Mouse (Mus musculus) Patski (cell line): ENCODE results near the gene Nsun3. TPM values are rescaled to one million over a fixed set of nuclear protein-coding genes. Genes with fewer than 3 reads are reported as not detected.
"Not testable (repeated sequence)": the region's sequence is repeated elsewhere in the genome, so short reads cannot be mapped to it uniquely, and the experiment has no call there.

Experiments used
- ATAC-seq: fragments of 100-300 bp; one replicate; pipeline ENCODE4 v1.8.0; 2021
- CTCF ChIA-PET: fragments of 350-600 bp; sonication (Branson Sonifier 250); formaldehyde crosslinking; loops from one replicate; lab custom pipeline; 2022; ENCODE audit warnings: inconsistent platforms; lab: Charles Lee
- POLR2A ChIA-PET: fragments of 350-600 bp; sonication (Branson Sonifier 250); formaldehyde crosslinking; loops from one replicate; lab custom pipeline; 2022; ENCODE audit warnings: antibody characterized with exemption, inconsistent platforms; lab: Charles Lee
- DNase-seq: peaks from one replicate; pipeline ENCODE4 v3.0.0-alpha.2; 2011; ENCODE audit warnings: low read depth, low spot score
- H3K27me3 ChIP-seq: fragments of 371-371 bp; one replicate; pipeline ENCODE4 v1.5.1; 2021
- CTCF ChIP-seq: fragments of 100-300 bp; IDR thresholded peaks from one replicate; pipeline ENCODE4 v1.5.1; 2021
- in situ Hi-C: fragments of 300-500 bp; cut with MboI; formaldehyde crosslinking; loops from 3 replicates; pipeline ENCODE4 v1.11.1; 2018; ENCODE audit warnings: low pct_unique_long_range_greater_than_20kb, mixed read lengths
- polyA plus RNA-seq: library from polyadenylated mRNA; unstranded; gene quantifications from one replicate; pipeline ENCODE4 v1.2.3, GENCODE M21; 2021

The Nsun3 gene
- polyA plus RNA-seq, 1 experiment from 2014 or later, result 10.3 TPM

DNA sequence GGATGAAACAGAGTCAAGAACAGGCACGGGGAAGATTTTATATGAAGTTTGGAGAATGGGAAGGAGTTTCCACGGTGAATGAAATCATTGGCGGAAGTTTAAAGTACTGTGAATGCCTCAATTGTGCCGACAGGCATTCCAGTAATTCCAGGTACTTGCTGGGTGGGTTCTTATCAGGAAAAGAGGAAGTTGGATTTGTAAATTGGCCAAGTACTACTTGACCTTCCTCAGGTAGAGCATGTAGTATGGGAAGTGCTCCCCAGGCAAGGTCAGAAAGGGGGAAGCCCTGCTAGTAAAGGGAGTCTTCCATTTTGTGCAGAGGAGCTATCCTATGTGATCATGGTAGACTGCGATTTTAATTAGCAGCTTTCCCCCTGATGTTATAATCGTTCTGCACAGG, 31.3 kb downstream of the Nsun3 start:
- TF ChIP-seq CTCF, result no peak
- H3K27me3 ChIP-seq, result no peaks in the 10 kb centered on the region
- ATAC-seq (no peak), DNase-seq (no peak)
- ChIA-PET POLR2A (no interaction called here), CTCF (interaction anchor here (0.8 to 2.4 kb wide), 2 partner anchors 10 to 11 kb away, joined by 3 to 6 read pairs; no protein-coding TSS in a partner anchor)
- in situ Hi-C loops, result no loop called here

DNA sequence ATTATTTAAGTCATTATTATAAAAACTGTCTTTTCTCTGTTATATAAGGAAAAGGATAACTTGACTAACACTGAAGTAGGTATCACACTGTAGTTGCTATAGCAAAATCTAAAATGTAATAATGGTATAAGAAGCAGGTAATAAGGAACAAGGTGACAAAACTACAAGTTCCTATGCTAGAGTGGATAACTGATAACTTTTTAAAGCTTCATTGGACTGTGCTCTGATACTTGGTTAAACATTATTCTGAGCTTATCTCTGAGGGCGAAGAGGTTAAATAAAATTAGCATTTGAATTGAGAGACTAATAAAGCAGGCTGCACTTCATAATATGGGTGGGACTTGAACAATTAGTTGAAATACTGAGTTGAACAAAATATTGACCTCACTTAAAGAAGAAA, 33.0 kb downstream of the Nsun3 start:
- CTCF ChIA-PET, result interaction anchor here (1.2 kb wide), 1 partner anchor 20 kb away, joined by 3 read pairs; no protein-coding TSS in a partner anchor
- POLR2A ChIA-PET, result interaction anchor here (0.6 kb wide), 1 partner anchor 9 kb away, joined by 4 read pairs; no protein-coding TSS in a partner anchor
- no peak for TF ChIP-seq CTCF
- in situ Hi-C loops, result no loop called here
- DNase-seq (no peak), ATAC-seq (no peak)
- H3K27me3 ChIP-seq, result no peaks in the 10 kb centered on the region

DNA sequence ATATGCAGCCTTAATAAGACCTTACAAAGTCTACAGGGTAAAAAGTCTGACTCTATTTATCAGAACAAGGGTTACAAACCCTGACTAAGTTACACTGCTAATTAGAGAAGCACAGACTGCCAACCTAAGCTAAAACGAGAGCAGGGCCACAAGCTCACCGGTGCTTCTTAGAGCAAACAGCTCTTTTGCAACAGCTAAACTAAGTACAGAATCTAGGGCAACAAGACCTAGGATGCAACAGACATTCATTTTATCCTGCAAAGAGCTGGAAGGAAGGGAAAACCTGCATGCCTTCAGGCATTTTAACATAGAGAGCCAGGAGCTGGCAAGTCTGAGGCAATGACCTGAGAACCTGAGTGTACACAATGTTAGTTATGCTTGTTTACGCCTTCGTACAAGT, 33.5 kb downstream of the Nsun3 start:
- ChIA-PET POLR2A (no interaction called here), CTCF (no interaction called here)
- in situ Hi-C loops, result no loop called here
- H3K27me3 ChIP-seq, result no peaks in the 10 kb centered on the region
- DNase-seq (no peak), ATAC-seq (no peak)
- no peak for TF ChIP-seq CTCF

DNA sequence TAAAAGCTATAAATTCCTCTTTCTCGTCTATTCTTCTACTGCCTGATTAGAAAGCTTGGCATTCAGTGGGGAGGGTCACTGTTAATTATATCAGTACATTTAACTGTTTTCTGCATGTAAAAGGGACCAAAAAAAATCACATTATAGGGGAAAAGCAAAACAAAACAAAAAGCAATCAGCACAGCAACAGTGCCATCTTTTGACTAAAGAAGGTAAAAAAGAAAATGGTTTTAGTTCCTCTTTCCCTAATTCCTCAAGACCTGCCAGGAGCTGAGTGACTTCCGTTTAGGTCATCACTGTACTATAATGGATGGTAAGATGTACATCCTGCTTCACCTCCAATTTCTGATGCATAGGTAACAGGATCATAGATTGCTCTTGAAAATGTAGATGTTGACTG, 40.7 kb downstream of the Nsun3 start:
- POLR2A ChIA-PET, result no interaction called here

DNA sequence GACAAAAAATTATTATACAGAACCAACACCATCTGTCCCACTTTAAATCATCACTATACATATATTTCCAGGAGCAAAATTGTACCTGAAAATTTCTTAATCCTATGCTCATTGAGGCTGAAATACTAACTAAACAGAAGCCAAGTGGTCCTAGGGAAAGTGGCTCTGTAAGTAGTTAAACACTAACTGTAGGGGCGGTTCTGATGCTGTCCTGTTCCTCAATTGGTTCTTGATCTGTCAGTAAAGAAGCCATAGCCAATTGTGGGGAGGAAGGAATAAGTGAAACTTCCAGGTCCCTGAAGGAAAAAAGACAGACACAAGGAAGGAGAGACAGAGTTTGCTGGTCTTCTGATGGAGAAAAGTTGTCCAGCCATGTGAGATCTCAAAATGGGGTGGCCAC, 52.3 kb downstream of the Nsun3 start:
- no peak for TF ChIP-seq CTCF

More for the DNA sequence above, 40.7 kb downstream of the Nsun3 start:
- DNase-seq (no peak), ATAC-seq (no peak)
- CTCF ChIA-PET, result interaction anchor here (1.1 to 2.5 kb wide), 4 partner anchors 10 to 238 kb away, joined by 3 to 7 read pairs (median 4); no protein-coding TSS in a partner anchor
- TF ChIP-seq CTCF, result peak; percentile 26
- no peaks in the 10 kb centered on the region for H3K27me3 ChIP-seq
- in situ Hi-C loops, result no loop called here

DNA sequence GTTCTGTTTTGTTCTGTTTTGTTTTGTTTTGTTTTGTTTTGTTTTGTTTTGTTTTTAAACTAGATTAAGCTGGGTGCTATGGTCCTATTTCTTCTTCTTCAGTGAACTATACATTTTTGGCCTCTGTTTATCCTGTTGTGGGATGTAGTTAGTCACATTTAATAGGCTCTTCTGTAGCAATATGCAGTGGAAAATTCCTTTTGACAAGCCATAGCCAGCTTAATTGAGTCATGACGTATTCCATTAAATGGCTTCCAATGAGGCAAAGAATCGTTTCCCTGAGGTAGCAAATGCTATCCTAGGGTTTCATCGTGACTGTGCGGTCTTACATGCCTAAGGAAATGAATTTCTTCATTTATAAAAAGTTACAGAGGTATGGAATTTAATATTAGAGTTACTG, 56.3 kb downstream of the Nsun3 start:
- peak; percentile 44 for ATAC-seq
- in situ Hi-C loops, result no loop called here
- DNase-seq, result no peak
- no peak for TF ChIP-seq CTCF
- ChIA-PET CTCF (interaction anchor here (1.2 to 1.3 kb wide), 2 partner anchors 35 to 75 kb away, joined by 3 read pairs; no protein-coding TSS in a partner anchor), POLR2A (no interaction called here)
- no peaks in the 10 kb centered on the region for H3K27me3 ChIP-seq

More for the DNA sequence above, 52.3 kb downstream of the Nsun3 start:
- in situ Hi-C loops, result no loop called here
- ATAC-seq (no peak), DNase-seq (no peak)
- no peaks in the 10 kb centered on the region for H3K27me3 ChIP-seq
- ChIA-PET CTCF (no interaction called here), POLR2A (interaction anchor here (0.7 kb wide), 1 partner anchor 154 kb away, joined by 4 read pairs; no protein-coding TSS in a partner anchor)

DNA sequence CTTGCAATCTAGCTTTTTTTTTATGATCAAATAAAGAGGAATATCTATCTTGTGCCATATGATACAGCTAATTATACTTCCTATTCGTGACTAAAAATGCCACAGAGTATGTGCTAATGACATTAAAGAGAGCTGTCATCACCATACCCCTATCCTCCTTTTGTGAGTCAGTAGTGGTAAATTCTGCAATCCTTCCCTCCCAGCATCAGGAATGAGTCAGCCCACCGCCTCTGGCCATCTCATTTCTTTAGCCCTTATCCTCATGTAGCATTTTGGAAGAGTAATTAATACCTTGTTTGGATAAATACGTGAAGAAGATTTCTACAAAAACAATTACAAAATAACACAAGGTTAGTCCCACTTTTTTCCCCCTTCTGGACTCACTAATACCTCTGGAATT, 56.8 kb downstream of the Nsun3 start:
- DNase-seq (no peak), ATAC-seq (peak; percentile 87)
- ChIA-PET CTCF (interaction anchor here (1.2 to 1.3 kb wide), 2 partner anchors 35 to 75 kb away, joined by 3 read pairs; no protein-coding TSS in a partner anchor), POLR2A (no interaction called here)
- no peak for TF ChIP-seq CTCF
- H3K27me3 ChIP-seq, result no peaks in the 10 kb centered on the region
- in situ Hi-C loops, result no loop called here

DNA sequence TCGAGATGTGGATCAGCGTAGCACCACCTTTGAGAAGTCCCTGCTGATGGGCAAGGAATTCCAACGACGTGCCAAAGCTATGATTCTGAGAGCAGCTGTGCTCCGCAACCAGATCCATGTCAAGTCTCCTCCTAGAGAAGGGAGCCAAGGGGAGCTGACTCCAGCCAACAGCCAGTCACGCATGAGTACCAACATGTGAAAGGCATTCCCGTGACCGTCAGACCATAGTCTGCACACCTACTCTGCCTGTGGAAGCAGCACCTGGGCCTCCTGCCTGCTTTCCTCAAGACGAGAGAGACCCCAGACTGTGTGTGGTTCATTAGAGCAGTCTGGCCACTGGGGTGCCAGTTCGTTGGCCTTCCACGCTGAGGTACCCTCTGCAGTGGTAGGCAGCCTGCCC, 68.4 kb downstream of the Nsun3 start:
- H3K27me3 ChIP-seq, DNase-seq, POLR2A ChIA-PET, CTCF ChIA-PET, in situ Hi-C loops: not testable (repeated sequence)
- peak; percentile 35 for ATAC-seq

DNA sequence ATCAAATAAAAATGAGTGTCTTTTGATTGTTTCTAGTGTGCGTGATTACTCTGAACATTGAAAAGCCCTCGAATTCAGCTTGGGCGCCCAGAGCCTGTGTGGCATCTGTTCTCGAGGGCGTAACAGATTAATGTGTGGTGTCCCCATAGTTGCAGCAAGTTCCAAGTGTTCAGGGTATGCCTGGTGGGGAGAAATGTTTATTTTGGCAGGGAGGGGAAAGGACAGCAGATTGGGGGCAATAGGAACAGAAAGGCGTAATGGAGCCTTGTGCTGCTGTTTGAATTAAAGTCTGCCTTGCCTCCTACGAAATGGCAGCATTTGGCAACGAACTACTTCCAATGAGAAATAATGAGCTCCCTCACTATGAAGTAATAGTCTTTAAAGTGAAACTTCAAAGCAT, 96.2 kb downstream of the Nsun3 start:
- POLR2A ChIA-PET, result no interaction called here

DNA sequence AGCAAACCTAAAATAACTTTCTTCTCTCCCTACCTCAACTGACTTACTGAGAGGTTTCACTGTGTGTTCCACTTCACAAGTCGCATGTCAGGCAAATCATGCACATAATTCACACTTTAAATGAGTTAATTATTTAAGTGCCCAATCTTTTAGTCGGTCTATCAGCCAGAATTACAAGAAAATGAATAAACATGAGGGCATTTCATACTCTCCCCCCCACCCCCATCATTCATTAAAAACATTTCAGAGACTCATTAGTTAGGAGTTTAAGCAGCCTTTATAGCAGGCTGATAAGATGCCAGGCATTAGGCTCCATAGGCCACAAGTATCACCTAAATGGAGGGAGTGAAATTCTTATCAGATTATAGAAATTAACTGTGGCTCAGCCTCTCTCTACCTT, 100.5 kb downstream of the Nsun3 start:
- peaks cover 25% of the 10 kb centered on the region for H3K27me3 ChIP-seq
- no peak for TF ChIP-seq CTCF
- ChIA-PET POLR2A (no interaction called here), CTCF (no interaction called here)
- in situ Hi-C loops, result no loop called here
- DNase-seq, result no peak
- no peak for ATAC-seq

More for the DNA sequence above, 96.2 kb downstream of the Nsun3 start:
- in situ Hi-C loops, result no loop called here
- TF ChIP-seq CTCF, result no peak
- H3K27me3 ChIP-seq, result peaks cover 24% of the 10 kb centered on the region
- no peak for DNase-seq
- no peak for ATAC-seq
- CTCF ChIA-PET, result interaction anchor here (1.8 kb wide), 1 partner anchor 8 kb away, joined by 4 read pairs; no protein-coding TSS in a partner anchor

DNA sequence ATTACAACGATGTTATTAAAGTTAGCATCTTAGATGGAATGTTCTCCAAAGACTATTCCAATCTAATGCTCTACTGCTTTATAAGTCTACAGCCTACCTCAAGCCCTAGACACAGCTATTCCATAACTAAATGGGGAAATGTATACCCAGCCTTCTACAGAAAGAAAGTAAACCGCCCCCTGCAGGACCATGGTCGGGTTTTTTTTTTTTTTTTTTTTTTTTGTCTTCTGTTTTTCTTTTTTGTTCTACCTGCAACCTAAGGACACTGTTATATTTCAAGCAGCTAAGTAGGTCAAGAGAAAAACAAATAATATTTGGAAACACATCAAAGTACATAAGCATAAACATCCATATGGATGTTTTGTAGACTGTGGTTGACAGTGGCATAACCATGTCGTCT, 101.1 kb downstream of the Nsun3 start:
- CTCF ChIA-PET, result no interaction called here

More for the DNA sequence above, 101.1 kb downstream of the Nsun3 start:
- no peak for DNase-seq
- POLR2A ChIA-PET, result no interaction called here
- no peak for TF ChIP-seq CTCF
- H3K27me3 ChIP-seq, result peaks cover 24% of the 10 kb centered on the region
- in situ Hi-C loops, result no loop called here
- no peak for ATAC-seq

Other genes with a start within 250 kb of the Nsun3 start
- gene Stx19, start 27.9 kb upstream of the Nsun3 start, polyA plus RNA-seq, result 0.05 TPM
- 25.1 TPM for gene Arl13b, start 60.2 kb upstream of the Nsun3 start, polyA plus RNA-seq
- 213 TPM for gene Pros1, start 67.5 kb upstream of the Nsun3 start, polyA plus RNA-seq